ENCODE assay signal across 10 mouse cellular contexts in genomic region chr2:105680146-105680998, GRCm38 (mm10). TPM values are rescaled to one million over a fixed set of nuclear protein-coding genes. Genes with fewer than 3 reads are reported as not detected.
DNase-seq lines count a peak whose midpoint lies in the region; ATAC-seq and TF ChIP-seq lines count a peak whose summit lies in the region.
"Had no signal": no experiment of that assay in that cellular context is flagged by ENCODE, and none has a peak within 500 bp of the region (broad histone marks: within the 10 kb centered on the region; RNA-seq: fewer than 3 reads in every experiment).

No protein-coding gene starts in this region.

- H3K36me3 ChIP-seq in heart, embryonic 15.5 days, result no peaks in the 10 kb centered on the region
- no peaks in the 10 kb centered on the region for H3K36me3 ChIP-seq in heart, adult 2 months (ENCODE audit: control insufficient read depth, insufficient read depth, low read length)
- H3K36me3 ChIP-seq in hindbrain, embryonic 16.5 days (ENCODE audit: control insufficient read depth, insufficient read depth, low read length), result no peaks in the 10 kb centered on the region
- no peaks in the 10 kb centered on the region for H3K36me3 ChIP-seq in neural tube, embryonic 15.5 days

- peaks cover 17% of the 10 kb centered on the region for H3K4me1 ChIP-seq in heart, embryonic 15.5 days (replicated peaks)
- H3K4me1 ChIP-seq in heart, adult 2 months (ENCODE audit: control insufficient read depth, insufficient read depth, low read length), result no peaks in the 10 kb centered on the region; the same call in none of the 2 replicates
- H3K4me1 ChIP-seq in hindbrain, embryonic 16.5 days (ENCODE audit: control insufficient read depth, insufficient read depth, low read depth, low read length), result peaks cover 9% of the 10 kb centered on the region
- H3K4me1 ChIP-seq in neural tube, embryonic 15.5 days, result peaks cover 26% of the 10 kb centered on the region

- no peak for DNase-seq in heart, adult 2 months
- DNase-seq in embryo, embryonic 11 days, result peak; percentile 72
- DNase-seq in gastrocnemius, adult 18-20 months (ENCODE audit: low spot score), result no peak
- DNase-seq in right cerebral cortex, adult 18-20 months, result no peak
- no peak for DNase-seq in right cerebral cortex, postnatal 10 days (ENCODE audit: low spot score in 2 of 2)
- DNase-seq: right cerebral cortex, postnatal 14 days had no signal

- no peaks in the 10 kb centered on the region for H3K9me3 ChIP-seq in heart, embryonic 15.5 days (replicated peaks)
- no peaks in the 10 kb centered on the region for H3K9me3 ChIP-seq in hindbrain, embryonic 16.5 days (ENCODE audit: control insufficient read depth, low read length)
- H3K9me3 ChIP-seq in neural tube, embryonic 15.5 days (replicated peaks), result no peaks in the 10 kb centered on the region

- H3K4me3 ChIP-seq in heart, embryonic 15.5 days, result no peak overlapping the region
- no peak overlapping the region for H3K4me3 ChIP-seq in heart, adult 2 months
- peak overlapping the region; percentile 30 for H3K4me3 ChIP-seq in hindbrain, embryonic 16.5 days (ENCODE audit: low read length)
- H3K4me3 ChIP-seq in neural tube, embryonic 15.5 days (replicated peaks), result 0 out of 2 replicates have a peak overlapping the region, but pooled peaks have one; percentile 1

- ATAC-seq in heart, embryonic 15.5 days (replicated peaks; ENCODE audit: insufficient number of reproducible peaks, insufficient read depth, low FRiP score, low read depth), result 0 out of 2 replicates have a peak, but pooled peaks have one; percentile 25
- ATAC-seq in hindbrain, embryonic 16.5 days, result peak; percentile 85
- peak; percentile 73 for ATAC-seq in neural tube, embryonic 15.5 days (ENCODE audit: low FRiP score)

- H3K4me2 ChIP-seq in heart, embryonic 15.5 days, result no peak overlapping the region
- peak overlapping the region; percentile 54 for H3K4me2 ChIP-seq in hindbrain, embryonic 16.5 days (ENCODE audit: low read length)
- peak overlapping the region; percentile 42 for H3K4me2 ChIP-seq in neural tube, embryonic 15.5 days

- TF ChIP-seq CTCF in heart, adult 2 months (IDR thresholded peaks at IDR 0.05), result no peak

- H3K27ac ChIP-seq in heart, embryonic 15.5 days, result no peak overlapping the region
- H3K27ac ChIP-seq in heart, adult 2 months, result no peak overlapping the region
- H3K27ac ChIP-seq in hindbrain, embryonic 16.5 days (ENCODE audit: low read depth, low read length), result peak overlapping the region; percentile 64; the same call in 1 of the 2 replicates
- peak overlapping the region; percentile 28; the same call in 1 of the 2 replicates for H3K27ac ChIP-seq in neural tube, embryonic 15.5 days (replicated peaks)
- H3K27ac ChIP-seq: liver, embryonic 14.5 days had no signal

- TF ChIP-seq POLR2A in heart, adult 2 months (IDR thresholded peaks at IDR 0.05; ENCODE audit: insufficient read depth, low read depth, low read length), result no peak

- intact Hi-C loops in heart, adult 2 months (cut with DNase I), result loop anchor here (10.0 kb wide), 3 partner anchors 224 to 556 kb away; partner anchors contain the start of genes Elp4, Immp1l and Wt1

- H3K9ac ChIP-seq in heart, embryonic 15.5 days, result no peak overlapping the region
- H3K9ac ChIP-seq in heart, adult 2 months (ENCODE audit: low read depth, low read length), result no peak overlapping the region
- peak overlapping the region; percentile 53 for H3K9ac ChIP-seq in hindbrain, embryonic 16.5 days (ENCODE audit: low read depth, low read length)
- no peak overlapping the region for H3K9ac ChIP-seq in neural tube, embryonic 15.5 days (replicated peaks)
- H3K9ac ChIP-seq: liver, embryonic 14.5 days had no signal

- peaks cover 93% of the 10 kb centered on the region for H3K27me3 ChIP-seq in heart, embryonic 15.5 days
- H3K27me3 ChIP-seq in heart, adult 2 months (ENCODE audit: control insufficient read depth, insufficient read depth, low read length), result peaks cover 56% of the 10 kb centered on the region
- peaks cover 27% of the 10 kb centered on the region for H3K27me3 ChIP-seq in hindbrain, embryonic 16.5 days (replicated peaks; ENCODE audit: control insufficient read depth, insufficient read depth, low read length)
- peaks cover 70% of the 10 kb centered on the region for H3K27me3 ChIP-seq in neural tube, embryonic 15.5 days (replicated peaks)

- no peaks in the 10 kb centered on the region for H3K79me2 ChIP-seq in heart, adult 2 months (replicated peaks; ENCODE audit: control insufficient read depth, insufficient read depth, low read length)

- no peak for TF ChIP-seq EP300 in heart, adult 2 months (IDR thresholded peaks at IDR 0.05; ENCODE audit: insufficient read depth, low read depth, low read length)

- WGBS in heart, embryonic 15.5 days, result 3% methylated on average over 22 of the region's 24 CpGs
- 6% methylated on average over 24 of the region's 24 CpGs for WGBS in heart, adult 2 months
- 8% methylated on average over 24 of the region's 24 CpGs for WGBS in hindbrain, embryonic 16.5 days
- 8% methylated on average over 23 of the region's 24 CpGs for WGBS in neural tube, embryonic 15.5 days

RNA-seq across cellular contexts. Expression of gene Pax6, which starts 11.7 kb away (rescaled TPM):
- polyA plus RNA-seq in heart, embryonic 15.5 days (2015; fragmentation: Nextera tagmentation; extraction: Ambion mirVana), result 0.05 and 0.18 TPM in 2 replicates
- not detected for total RNA-seq in heart, adult 2 months (2021)
- not detected in 2 replicates for polyA plus RNA-seq in heart, adult 2 months (2012; rRNA removed)
- 40.7 and 43.8 TPM in 2 replicates for polyA plus RNA-seq in hindbrain, embryonic 16.5 days (2015; fragmentation: Nextera tagmentation; extraction: Ambion mirVana)
- 9.4 and 11.4 TPM in 2 replicates for polyA plus RNA-seq in neural tube, embryonic 15.5 days (2015; fragmentation: Nextera tagmentation; extraction: Ambion mirVana)
- not detected for total RNA-seq in gastrocnemius, adult 18-20 months (2021)

Comparison
In these comparisons a context has a peak if more than half of its experiments do, and no peak if none do; other contexts are left out.
1. ATAC-seq: peak in every context shown above with its lines; median percentile 85 in hindbrain, embryonic 16.5 days; 73 in neural tube, embryonic 15.5 days; 25 in heart, embryonic 15.5 days.
2. H3K27ac ChIP-seq: peak in hindbrain, embryonic 16.5 days (single experiment) and neural tube, embryonic 15.5 days (single experiment); none in heart, embryonic 15.5 days (single experiment) and heart, adult 2 months (single experiment).
3. H3K4me3 ChIP-seq: peak in hindbrain, embryonic 16.5 days (single experiment) and neural tube, embryonic 15.5 days (single experiment); none in heart, embryonic 15.5 days (single experiment) and heart, adult 2 months (single experiment).